Mouse (Mus musculus) limb, embryonic 10.5 days (tissue): Measurements from ENCODE around the gene Fshr. TPM values are rescaled to one million over a fixed set of nuclear protein-coding genes. Genes with fewer than 3 reads are reported as not detected.
"Not testable (repeated sequence)": the region's sequence is repeated elsewhere in the genome, so short reads cannot be mapped to it uniquely, and the experiment has no call there.

ENCODE experiments used
- DNase-seq: peaks from one replicate; pipeline ENCODE4 v3.0.0-alpha.2; 2017; ENCODE audit warnings: low spot score
- H3K27ac ChIP-seq: fragments of 300-500 bp; sonication (generic); 2 replicates; pipeline ENCODE4 v1.5.1; 2016; ENCODE audit warnings: mild to moderate bottlenecking
- H3K27me3 ChIP-seq: fragments of 300-500 bp; sonication (generic); 2 replicates; pipeline ENCODE4 v1.6.1; 2016; ENCODE audit warnings: low read depth, mild to moderate bottlenecking; ENCODE audit not compliant: poor library complexity, severe bottlenecking
- H3K36me3 ChIP-seq: fragments of 300-500 bp; sonication (generic); 2 replicates; pipeline ENCODE4 v1.6.1; 2016; ENCODE audit warnings: mild to moderate bottlenecking, moderate library complexity
- H3K4me1 ChIP-seq: fragments of 300-500 bp; sonication (generic); 2 replicates; pipeline ENCODE4 v1.6.1; 2016
- H3K4me3 ChIP-seq: fragments of 300-500 bp; sonication (generic); 2 replicates; pipeline ENCODE4 v1.5.1; 2016; ENCODE audit warnings: mild to moderate bottlenecking, moderate library complexity
- H3K9me3 ChIP-seq: fragments of 300-500 bp; sonication (generic); replicated peaks from 2 replicates; pipeline ENCODE4 v1.6.1; 2016; ENCODE audit warnings: mild to moderate bottlenecking
- WGBS: fragments of 180-500 bp; shearing (Covaris S2); methylation state at CpG from one replicate; pipeline ENCODE4 v1.1.7; 2016; 5-methylcytosine and 5-hydroxymethylcytosine counted together
- polyA plus RNA-seq: library from polyadenylated mRNA; unstranded; fragments of >200 nt; fragmentation: Nextera tagmentation; extraction: Ambion mirVana; gene quantifications from 2 replicates; pipeline ENCODE4 v1.2.1, GENCODE M21; 2016

The Fshr gene
- not detected in 2 replicates for polyA plus RNA-seq

DNA sequence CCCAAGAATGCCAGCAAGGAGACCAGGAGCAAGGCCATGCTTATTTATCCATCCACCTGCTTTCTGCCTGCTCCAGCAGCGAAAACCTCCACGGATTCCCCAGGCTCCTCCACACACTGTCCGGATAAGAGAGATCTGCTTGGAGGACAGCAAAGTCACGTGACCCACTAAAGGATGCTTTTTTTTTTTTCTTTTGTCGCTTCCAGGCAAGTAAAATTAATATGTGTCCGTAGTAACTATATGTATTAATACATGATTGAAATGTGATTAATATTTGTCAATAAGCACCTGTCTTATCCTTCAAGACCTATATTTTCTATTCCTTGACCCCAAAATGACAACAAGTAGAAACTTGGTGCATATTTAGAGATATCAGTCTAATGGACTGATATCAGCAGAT is at the start of gene Fshr:
Gene Fshr (minus strand): TSS at position 101 of the 400 bp plus-strand sequence.
- Histone ChIP-seq H3K4me3 (no peak within 1 kb of the TSS), H3K4me1 (no peaks in the 10 kb centered on the region), H3K27me3 (no peaks in the 10 kb centered on the region), H3K36me3 (no peaks in the 10 kb centered on the region), H3K27ac (no peak within 1 kb of the TSS), H3K9me3 (no peaks in the 10 kb centered on the region)
- 91% methylated on average over 6 of the region's 6 CpGs for WGBS
- no peak for DNase-seq

- no peaks in the 10 kb centered on the region for H3K9me3 ChIP-seq
- no peaks in the 10 kb centered on the region for H3K27me3 ChIP-seq
- no peaks in the 10 kb centered on the region for H3K36me3 ChIP-seq
- H3K4me1 ChIP-seq: no peaks in the 10 kb centered on the region
- H3K4me3 ChIP-seq: no peak overlapping the region
- DNase-seq: no peak
- 88% methylated on average over 6 of the region's 6 CpGs for WGBS
- no peak overlapping the region for H3K27ac ChIP-seq
Measured at GRCm38 (mm10) chr17:89202181-89202580, 1.7 kb upstream of the Fshr start.

DNA sequence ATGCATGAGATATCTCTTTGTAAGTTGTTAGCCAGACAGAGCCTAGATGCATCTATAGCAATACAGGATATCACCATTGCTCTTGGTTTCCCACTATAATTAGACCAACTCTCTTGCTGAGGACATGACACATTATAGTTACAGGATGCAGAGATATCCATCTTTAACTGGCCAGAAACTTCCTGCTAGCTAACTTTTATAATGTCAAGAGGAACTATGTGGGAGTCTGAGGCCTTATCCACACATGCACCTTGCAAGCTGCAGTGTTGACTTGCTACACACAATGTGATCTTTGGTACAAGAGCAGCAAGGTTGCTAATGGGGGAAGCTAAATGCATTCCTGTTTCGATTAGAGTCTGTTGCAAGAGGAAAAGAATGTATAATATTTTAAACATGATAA is 26.9 kb downstream of the Fshr start:
- H3K36me3 ChIP-seq: no peaks in the 10 kb centered on the region
- no peak overlapping the region for H3K4me3 ChIP-seq
- no peaks in the 10 kb centered on the region for H3K4me1 ChIP-seq
- DNase-seq: no peak
- H3K9me3 ChIP-seq: no peaks in the 10 kb centered on the region
- H3K27me3 ChIP-seq: no peaks in the 10 kb centered on the region
- WGBS: 90% methylated on average over 1 of the region's 1 CpGs
- H3K27ac ChIP-seq: no peak overlapping the region

GRCm38 (mm10) chr17:89164773-89165172 is 35.7 kb downstream of the Fshr start:
- no peak for DNase-seq
- Histone ChIP-seq H3K9me3 (no peaks in the 10 kb centered on the region), H3K4me1 (no peaks in the 10 kb centered on the region), H3K27me3 (no peaks in the 10 kb centered on the region), H3K4me3 (no peak overlapping the region), H3K36me3 (no peaks in the 10 kb centered on the region), H3K27ac (no peak overlapping the region)

DNA sequence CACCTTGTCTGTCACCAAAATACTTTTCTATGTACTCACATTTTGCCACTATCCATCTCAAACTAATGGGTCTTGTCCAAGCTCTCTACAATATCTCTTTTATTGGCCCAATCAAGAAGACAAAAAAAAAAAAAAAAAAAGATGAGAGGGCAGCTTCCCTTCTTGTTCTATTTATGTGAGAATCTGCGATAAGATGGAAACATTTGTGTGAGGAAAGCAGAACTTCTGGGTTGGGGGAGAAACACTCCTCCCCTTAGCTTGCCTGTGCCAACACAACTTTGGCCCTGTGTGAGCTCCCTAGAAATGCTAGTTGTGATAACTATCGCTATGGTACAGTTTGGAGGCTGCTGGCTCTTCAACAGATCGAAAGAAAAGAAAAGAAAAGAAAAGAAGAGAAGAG is 38.0 kb downstream of the Fshr start:
- Histone ChIP-seq H3K4me3 (no peak overlapping the region), H3K27me3 (no peaks in the 10 kb centered on the region), H3K36me3 (no peaks in the 10 kb centered on the region), H3K4me1 (no peaks in the 10 kb centered on the region), H3K27ac (no peak overlapping the region), H3K9me3 (no peaks in the 10 kb centered on the region)
- no peak for DNase-seq
- WGBS: 97% methylated on average over 3 of the region's 3 CpGs

GRCm38 (mm10) chr17:89159343-89159742 is 41.1 kb downstream of the Fshr start:
- 88% methylated on average over 3 of the region's 3 CpGs for WGBS

DNA sequence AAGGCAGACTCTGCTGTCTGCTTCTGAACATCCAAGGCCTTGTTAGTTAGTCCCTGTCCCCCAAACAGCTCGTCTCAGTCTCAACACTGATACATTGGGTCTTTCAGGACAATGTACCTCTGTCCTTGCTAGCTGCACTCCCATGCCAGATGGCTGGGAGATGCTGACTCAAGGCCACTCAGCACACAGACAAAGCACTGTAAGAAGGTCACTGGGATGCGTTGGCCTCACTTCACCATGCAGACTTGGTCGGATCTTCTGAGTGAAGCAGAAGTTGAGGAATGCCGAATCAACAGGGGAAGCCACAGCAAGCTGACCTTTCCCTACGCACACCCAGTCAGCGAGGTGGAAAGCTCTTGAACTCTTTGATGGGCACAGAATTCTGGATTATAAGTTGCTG is 55.7 kb downstream of the Fshr start:
- WGBS: 93% methylated on average over 6 of the region's 6 CpGs

More at GRCm38 (mm10) chr17:89159343-89159742, 41.1 kb downstream of the Fshr start:
- not testable (repeated sequence) for H3K27me3 ChIP-seq, H3K9me3 ChIP-seq, H3K27ac ChIP-seq, H3K4me3 ChIP-seq, H3K36me3 ChIP-seq, H3K4me1 ChIP-seq, DNase-seq

DNA sequence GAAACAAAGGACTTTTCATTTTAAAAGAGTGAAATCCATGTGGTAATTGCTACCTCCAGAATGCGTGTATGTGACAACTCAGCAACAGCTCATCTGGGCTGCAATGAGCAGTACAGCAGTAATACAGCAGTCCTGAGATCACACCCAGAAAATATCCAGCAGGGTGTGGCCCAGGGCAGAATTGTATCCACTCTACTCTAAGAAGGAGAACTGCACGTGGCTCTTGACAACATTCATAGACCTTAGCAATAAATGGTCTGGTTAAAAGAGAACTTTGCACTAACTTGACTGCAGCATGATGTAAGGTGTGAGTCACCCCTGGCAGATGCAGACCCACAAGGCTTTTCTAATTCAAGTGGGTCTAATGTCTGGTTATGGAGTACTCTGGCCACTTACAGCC is 80.5 kb downstream of the Fshr start:
- no peak overlapping the region for H3K4me3 ChIP-seq

More for the DNA sequence above, 55.7 kb downstream of the Fshr start:
- DNase-seq: no peak
- Histone ChIP-seq H3K36me3 (no peaks in the 10 kb centered on the region), H3K27ac (no peak overlapping the region), H3K4me1 (no peaks in the 10 kb centered on the region), H3K4me3 (no peak overlapping the region), H3K27me3 (no peaks in the 10 kb centered on the region), H3K9me3 (no peaks in the 10 kb centered on the region)

DNA sequence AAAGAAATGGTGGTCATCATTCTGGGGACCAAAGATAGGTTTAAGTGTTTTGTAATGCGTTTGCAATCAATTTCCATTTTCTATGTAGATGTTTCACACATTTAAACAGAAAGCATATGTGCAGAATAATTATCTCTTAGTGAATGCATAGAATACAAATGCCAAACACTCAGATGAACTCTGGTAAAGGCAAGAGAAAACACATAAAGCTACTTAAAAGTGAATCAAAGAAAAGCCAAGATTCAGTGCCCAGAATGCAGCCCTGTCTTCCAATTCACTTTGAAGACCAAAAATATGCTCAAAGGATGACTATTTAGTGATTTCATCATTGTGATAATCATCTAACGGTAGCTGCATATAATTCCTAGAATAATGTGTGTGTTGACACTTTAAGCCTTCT is 81.2 kb downstream of the Fshr start:
- DNase-seq: no peak
- no peaks in the 10 kb centered on the region for H3K4me1 ChIP-seq
- H3K27ac ChIP-seq: no peak overlapping the region
- H3K36me3 ChIP-seq: no peaks in the 10 kb centered on the region
- H3K4me3 ChIP-seq: no peak overlapping the region
- no peaks in the 10 kb centered on the region for H3K27me3 ChIP-seq
- H3K9me3 ChIP-seq: no peaks in the 10 kb centered on the region
- WGBS: 86% methylated on average over 2 of the region's 2 CpGs

More for the DNA sequence above, 80.5 kb downstream of the Fshr start:
- no peaks in the 10 kb centered on the region for H3K9me3 ChIP-seq
- 71% methylated on average over 2 of the region's 2 CpGs for WGBS
- no peak overlapping the region for H3K27ac ChIP-seq
- no peak for DNase-seq
- no peaks in the 10 kb centered on the region for H3K36me3 ChIP-seq
- no peaks in the 10 kb centered on the region for H3K27me3 ChIP-seq
- H3K4me1 ChIP-seq: no peaks in the 10 kb centered on the region

DNA sequence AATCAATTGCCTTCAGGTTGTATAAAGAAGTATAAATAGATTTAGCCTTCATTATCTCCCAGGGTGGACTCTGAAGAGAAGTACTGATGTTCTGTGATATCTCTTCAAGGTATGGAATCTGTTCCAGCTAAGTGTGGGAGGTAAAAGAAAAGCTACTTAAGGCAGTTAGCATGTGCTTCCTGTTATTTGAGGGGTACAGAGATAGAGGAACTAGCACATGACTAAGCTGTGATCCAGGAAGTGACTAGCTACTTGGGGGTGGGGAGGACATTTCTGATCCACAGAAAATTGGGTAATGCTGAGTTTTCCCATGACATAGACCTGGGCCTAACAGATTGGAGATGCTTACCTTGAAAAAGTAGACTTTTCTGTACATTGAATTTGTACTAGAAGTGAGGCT is 86.5 kb downstream of the Fshr start:
- no peaks in the 10 kb centered on the region for H3K36me3 ChIP-seq

GRCm38 (mm10) chr17:89100719-89101350 is 99.6 kb downstream of the Fshr start:
- Histone ChIP-seq H3K9me3 (no peaks in the 10 kb centered on the region), H3K36me3 (no peaks in the 10 kb centered on the region), H3K4me3 (no peak overlapping the region), H3K27ac (no peak overlapping the region), H3K27me3 (no peaks in the 10 kb centered on the region), H3K4me1 (no peaks in the 10 kb centered on the region)
- no peak for DNase-seq
- WGBS: 88% methylated on average over 5 of the region's 5 CpGs

More for the DNA sequence above, 86.5 kb downstream of the Fshr start:
- Histone ChIP-seq H3K27me3 (no peaks in the 10 kb centered on the region), H3K9me3 (no peaks in the 10 kb centered on the region), H3K4me3 (no peak overlapping the region), H3K4me1 (no peaks in the 10 kb centered on the region), H3K27ac (no peak overlapping the region)
- DNase-seq: no peak

DNA sequence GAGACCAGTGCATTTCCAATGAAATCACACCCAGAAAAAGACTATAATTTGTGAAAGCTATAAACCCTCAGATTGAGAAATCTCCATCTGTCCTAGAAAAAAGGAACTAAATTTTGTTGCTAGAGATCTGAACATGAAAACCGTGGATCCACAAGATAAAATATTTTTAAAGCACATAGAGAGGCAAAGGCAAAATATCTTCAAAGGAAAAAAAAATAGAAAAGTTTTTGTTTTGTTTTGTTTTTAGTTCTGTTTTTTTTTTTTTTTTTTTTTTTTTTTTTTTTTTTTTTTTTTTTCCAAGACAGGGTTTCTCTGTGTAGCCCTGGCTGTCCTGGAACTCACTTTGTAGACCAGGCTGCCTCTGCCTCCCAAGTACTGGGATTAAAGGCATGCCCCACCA is 100.7 kb downstream of the Fshr start:
- not testable (repeated sequence) for H3K9me3 ChIP-seq
- 78% methylated on average over 1 of the region's 1 CpGs for WGBS

GRCm38 (mm10) chr17:89089692-89090475 is 110.6 kb downstream of the Fshr start:
- Histone ChIP-seq H3K36me3 (no peaks in the 10 kb centered on the region), H3K27ac (no peak overlapping the region), H3K4me1 (no peaks in the 10 kb centered on the region), H3K27me3 (no peaks in the 10 kb centered on the region), H3K9me3 (no peaks in the 10 kb centered on the region), H3K4me3 (no peak overlapping the region)
- no peak for DNase-seq
- 93% methylated on average over 5 of the region's 5 CpGs for WGBS

More for the DNA sequence above, 100.7 kb downstream of the Fshr start:
- not testable (repeated sequence) for H3K36me3 ChIP-seq, H3K27ac ChIP-seq, H3K4me3 ChIP-seq, DNase-seq, H3K27me3 ChIP-seq, H3K4me1 ChIP-seq
